Mouse (Mus musculus) left cerebral cortex, postnatal 4 days (tissue): ENCODE measurements around the gene Lhx4. TPM values are rescaled to one million over a fixed set of nuclear protein-coding genes. Genes with fewer than 3 reads are reported as not detected.
A peak's percentile ranks its signal among the peaks of the same experiment; 100 is the strongest.

Experiments
- DNase-seq: peaks from one replicate; pipeline ENCODE4 v3.0.0-alpha.2; 2022
- intact Hi-C: fragments of 180-260 bp; cut with DNase I; formaldehyde crosslinking; loops from one replicate; pipeline ENCODE4 v1.15.1; 2025
- total RNA-seq, 2 experiments: library from RNA; stranded (reverse); gene quantifications; 2 replicates each; pipeline ENCODE4 v1.2.3; 2021

Gene Lhx4
- total RNA-seq, 2 experiments from 2014 or later, result 0.14 TPM; not detected in 1

DNA sequence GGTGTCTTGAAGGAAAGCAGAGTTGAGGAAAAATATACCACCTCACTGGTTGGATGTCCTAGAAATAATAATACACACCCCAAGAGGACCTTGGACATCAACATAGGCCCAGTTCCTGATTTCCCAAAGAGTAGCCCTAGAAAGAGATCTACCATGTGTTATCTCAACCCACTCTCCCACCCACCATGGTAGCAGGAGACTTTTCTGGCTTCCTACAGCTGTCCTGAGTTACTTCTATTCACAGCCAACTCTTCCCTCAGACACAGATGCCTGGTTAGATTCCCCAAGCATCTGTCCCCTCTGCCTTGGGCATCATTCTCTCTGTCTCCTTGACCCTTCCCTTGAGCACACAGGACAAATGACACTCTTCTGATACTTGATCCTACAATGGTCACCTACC, 36.1 kb downstream of the Lhx4 start:
- intact Hi-C loops, result no loop called here
- no peak for DNase-seq

DNA sequence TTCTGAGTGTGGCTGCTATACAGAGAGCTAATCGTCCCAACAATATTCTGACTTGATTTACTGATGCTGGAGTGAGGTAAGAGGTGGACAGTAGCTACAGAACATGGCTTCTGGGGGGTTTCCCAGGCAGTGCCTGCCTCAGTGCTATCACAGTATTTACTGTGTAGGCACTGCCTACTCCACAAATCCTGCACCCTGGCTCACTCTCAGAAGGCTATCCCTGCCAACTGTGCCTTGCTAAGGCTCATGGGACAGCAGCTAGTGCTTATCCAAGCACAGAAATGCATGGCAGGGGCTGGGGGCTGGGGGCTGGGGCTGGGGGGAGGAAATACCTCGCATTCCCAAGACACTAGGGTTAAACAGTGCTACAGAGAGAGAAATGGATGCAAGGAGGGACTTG, 38.2 kb downstream of the Lhx4 start:
- intact Hi-C loops, result no loop called here
- DNase-seq, result no peak

DNA sequence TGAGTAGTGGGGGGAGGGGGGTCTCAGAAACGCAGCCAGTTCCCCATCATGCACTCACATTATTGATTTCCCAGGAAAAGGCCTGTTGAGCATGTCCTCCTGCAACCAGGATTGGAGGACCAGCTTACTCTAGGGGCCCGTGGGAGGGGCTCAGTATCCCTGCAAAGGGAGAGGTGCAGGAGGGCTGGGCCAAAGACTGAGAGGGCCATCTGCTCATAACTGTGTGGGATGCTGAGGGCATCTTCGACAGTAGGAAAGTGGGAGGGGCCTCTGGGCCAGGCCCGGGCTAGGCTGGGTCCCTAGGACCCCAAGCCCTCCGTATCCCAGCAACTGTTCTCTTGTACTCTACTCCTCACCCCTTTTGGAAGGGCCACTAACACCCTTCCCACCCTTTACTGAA, 47.3 kb downstream of the Lhx4 start:
- peak; percentile 29 for DNase-seq
- intact Hi-C loops, result no loop called here

DNA sequence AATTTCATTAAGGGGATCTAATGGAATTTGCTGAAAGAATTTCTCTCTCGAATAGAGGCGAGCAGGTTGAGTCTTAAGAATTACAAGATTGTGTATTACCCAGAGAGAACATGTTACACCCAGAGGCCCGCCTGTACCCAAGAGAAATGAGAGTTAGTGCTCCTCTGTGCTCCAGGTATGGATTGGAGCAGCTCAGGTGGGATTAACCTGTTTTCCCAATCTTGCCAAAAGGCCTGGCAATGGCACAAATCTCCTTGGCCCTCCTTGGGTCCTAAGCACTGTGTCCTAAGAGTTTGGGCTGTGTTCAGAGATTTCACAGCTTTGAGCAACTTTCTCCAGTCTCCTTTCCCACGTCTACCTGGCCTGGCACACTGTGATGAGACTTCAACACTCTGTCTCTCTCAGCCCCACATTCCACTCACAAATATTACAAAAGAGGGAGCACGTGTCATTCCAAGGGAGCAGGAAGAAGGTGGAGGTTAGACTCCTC, 48.2 kb downstream of the Lhx4 start:
- intact Hi-C loops, result no loop called here

DNA sequence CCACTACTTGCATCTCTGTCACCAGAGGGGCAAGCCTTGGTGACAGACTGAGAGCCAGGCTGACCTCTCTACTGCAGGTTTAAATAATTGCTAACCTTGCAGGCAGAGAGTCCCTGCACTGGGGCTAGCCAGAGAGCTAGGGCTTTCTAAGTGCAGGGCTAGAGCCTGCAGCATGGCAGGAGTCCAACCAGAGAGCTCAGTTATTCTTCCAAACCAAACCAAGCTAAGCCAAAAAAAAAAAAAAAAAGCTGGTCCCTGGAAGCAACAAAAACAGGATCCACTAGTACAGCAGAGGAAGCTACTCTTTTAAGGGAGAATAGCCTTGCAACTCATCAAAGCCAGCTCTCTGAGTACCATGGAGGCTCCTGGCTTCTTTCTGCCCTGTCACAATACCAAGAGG, 50.6 kb downstream of the Lhx4 start:
- intact Hi-C loops, result no loop called here

More for the DNA sequence above, 48.2 kb downstream of the Lhx4 start:
- no peak for DNase-seq

DNA sequence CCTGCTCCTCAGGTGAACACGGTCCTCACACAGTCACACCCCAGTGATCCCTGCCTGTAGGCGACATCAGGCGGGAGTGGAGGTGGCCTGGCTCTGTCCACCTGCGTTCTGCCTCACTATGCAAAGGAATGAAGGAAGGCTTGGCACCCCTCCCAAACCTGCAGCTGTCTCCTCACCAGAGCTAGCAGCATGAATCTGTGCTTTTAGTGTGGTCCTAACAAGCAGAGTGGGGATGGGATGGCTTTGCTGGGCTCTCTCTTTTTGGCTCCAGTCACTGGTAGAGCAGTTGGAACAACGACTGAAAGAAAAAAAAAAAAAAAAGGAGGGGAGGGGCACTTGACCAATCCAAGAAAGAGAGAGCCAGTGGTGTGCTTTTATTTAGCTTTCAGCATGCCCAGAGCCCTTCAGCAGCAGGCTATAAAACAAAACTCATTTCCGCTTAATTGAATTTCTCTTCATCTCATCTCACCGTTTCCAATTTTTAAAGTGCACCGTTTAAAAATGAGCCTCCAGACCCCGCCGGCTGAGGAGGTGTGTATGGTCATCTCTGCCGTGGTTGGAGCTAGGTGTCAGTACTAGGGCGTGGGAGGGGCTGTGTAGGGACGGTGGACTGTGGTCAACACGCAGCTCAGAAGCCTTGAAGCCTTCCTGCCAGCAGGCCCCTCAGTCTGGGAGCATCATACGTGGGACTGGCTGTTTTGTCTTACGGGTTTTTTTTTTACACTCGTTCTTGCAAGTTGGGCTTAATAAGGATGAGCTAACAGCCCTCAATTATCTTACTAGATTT, 52.9 kb downstream of the Lhx4 start:
- DNase-seq, result peak; percentile 66

More for the DNA sequence above, 50.6 kb downstream of the Lhx4 start:
- no peak for DNase-seq

DNA sequence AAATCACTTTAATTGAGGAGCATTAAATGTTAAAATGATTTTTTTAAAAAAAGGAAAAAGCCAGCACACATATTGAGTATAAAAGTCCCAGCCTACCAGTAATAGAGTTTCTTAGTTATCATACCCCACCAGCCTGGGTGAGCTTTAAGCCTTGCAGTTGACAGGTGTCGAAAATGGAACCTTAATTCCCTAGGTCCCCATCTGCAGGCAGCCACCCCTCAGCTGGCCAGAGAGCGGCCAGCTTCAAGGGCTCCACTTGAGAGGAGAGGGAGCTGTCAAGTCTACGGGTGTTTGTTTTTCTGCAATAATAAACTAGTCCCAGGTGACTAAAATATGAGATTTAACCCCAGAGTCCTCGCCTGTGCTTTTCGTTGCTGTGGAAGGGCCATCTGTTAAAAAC, 58.0 kb downstream of the Lhx4 start:
- DNase-seq, result no peak
- intact Hi-C loops, result no loop called here

More for the DNA sequence above, 52.9 kb downstream of the Lhx4 start:
- intact Hi-C loops, result no loop called here

DNA sequence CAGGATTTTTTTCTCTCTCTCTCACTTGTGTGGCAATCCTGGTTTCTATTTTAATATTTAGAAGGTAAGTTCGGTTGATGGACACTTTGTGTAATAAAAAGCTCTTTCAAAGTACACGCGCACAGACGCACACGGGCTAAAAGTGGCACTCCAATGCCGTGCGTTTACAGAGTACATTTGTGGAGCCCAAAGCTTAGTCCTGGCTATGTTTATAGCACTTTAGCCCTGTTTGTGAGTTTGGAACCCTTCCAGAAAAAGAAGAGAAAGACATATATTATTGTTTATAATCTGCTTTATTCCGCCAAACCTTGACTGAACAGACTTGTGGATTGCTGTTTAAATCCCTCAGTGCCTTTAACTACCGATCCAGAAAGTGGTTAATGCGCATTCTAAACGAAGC, 58.5 kb downstream of the Lhx4 start:
- intact Hi-C loops, result no loop called here

DNA sequence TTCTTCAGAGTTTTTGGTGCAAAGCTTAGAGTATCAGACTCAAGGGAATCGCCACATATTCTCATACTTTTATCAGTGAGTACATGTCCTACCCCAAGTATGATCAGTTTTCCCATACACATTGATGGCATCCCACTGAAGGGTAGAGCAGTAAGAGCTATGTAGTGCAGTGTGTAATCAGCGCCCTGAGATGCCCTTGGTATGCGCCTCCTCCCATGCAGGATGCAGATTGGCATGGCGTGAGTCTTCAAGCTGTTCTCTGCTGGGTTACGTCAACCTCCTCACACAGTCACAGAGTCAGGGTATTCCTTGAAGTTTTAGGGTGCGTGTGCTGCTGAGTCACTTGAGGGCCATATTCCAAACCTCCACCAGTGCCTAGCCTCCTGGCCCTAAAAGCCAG, 59.3 kb downstream of the Lhx4 start:
- no peak for DNase-seq
- intact Hi-C loops, result no loop called here

More for the DNA sequence above, 58.5 kb downstream of the Lhx4 start:
- no peak for DNase-seq

DNA sequence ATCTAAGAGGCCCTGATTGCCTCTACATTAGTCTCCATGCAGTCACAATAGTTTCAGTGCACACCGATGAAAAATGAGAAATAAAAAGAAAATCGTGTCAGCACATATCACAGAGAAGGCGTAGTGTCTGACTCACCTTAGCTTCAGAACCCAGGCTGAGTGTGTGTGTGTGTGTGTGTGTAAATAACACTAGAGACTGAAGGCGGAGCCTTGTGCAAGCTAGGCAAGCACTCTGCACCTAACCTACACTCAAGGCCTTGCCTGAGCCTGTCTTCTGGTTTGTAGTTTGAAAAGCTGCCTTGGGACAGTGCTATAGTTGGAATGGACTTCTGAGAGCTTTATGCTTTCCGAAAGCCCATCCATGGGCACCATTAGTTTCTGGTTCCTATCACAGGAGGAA, 61.9 kb downstream of the Lhx4 start:
- intact Hi-C loops, result no loop called here
- no peak for DNase-seq

DNA sequence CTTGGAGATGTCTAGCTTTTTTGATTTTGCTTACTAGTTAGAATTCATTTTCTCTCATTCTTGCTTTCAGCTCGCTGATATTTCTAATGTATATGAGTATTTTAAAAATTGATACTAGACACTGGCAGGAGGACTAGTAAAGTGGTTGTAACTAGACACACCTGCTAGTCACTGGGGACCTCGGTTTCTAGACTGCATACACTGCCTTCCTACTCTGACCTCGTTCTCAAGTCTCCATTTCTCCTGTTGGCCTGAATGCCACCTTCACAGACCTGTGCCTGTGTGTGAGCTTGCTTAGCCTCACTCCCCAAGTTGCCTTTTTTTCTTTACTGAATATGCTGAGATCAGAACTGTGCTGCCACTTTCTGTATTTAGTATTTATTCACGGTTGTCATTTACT, 62.3 kb downstream of the Lhx4 start:
- intact Hi-C loops, result no loop called here
- no peak for DNase-seq

DNA sequence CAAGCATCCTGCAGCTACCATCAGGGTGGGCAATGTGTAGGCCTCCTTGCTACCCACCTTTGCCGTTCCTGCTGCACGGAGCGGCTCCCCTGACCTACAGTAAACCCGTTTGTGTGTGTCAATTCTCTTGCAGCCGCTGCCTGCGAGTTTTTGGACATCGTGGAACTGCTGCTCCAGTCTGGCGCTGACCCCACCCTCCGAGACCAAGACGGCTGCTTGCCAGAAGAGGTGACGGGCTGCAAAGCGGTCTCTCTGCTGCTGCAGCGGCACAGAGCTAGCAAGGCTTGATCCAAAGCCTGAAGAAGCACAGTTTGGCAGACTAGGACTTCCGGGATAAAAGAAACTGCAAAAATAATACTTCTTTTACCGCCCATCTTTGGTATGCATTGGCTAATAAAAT, 64.7 kb downstream of the Lhx4 start:
- intact Hi-C loops, result no loop called here
- peak; percentile 44 for DNase-seq

DNA sequence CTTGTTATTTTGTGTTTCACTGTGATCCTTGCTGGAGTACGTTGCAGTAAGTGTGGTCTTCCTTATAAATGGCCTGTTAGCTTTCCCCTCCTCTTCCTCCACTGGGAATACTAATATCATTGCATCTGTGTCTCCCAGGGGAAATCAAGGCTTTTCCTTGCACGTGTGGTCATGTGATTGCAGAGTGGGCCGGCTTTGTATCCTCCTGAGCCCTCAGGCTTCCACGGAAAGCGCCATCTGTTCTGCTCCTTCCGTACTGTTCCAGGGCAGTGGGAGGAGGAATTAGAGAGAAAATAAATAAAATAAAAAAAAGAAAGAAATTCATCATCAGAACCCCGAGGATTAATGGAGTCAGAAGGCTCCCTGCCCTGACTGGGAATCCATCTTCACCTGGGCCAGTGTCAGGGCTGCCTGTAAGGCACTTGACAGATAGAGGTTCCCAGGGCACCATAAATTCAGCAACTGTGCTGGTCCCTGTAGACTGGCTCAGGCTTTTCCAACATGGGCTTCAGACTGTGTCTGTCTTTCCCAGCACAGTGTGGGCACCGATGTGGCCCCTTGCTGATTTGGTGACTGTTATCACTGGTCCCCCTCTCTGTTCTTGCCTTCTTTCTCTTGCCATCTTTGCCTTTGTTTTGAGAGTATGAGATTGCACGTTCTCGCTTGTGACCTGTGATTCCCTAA, 70.2 kb downstream of the Lhx4 start:
- peak; percentile 42 for DNase-seq
- intact Hi-C loops, result no loop called here

DNA sequence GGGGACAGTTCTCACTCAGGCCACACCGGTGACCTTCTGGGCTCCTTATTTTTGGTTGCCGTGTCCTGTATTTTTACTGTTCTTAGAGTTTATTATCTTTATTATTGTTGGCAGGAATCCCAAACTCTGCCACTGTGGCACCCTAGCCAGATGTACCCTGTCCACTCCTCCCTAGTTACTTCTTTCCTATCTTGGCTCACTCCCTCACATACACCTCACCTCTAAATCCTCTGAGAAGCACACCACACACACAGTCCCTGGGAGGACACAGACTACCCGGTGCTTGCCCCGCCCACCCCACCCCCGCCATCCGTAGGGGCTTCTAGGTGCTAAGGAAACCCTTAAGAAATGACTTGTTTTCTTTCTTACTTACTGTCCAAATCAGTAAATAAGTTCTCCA, 75.9 kb downstream of the Lhx4 start:
- DNase-seq, result no peak
- intact Hi-C loops, result no loop called here

DNA sequence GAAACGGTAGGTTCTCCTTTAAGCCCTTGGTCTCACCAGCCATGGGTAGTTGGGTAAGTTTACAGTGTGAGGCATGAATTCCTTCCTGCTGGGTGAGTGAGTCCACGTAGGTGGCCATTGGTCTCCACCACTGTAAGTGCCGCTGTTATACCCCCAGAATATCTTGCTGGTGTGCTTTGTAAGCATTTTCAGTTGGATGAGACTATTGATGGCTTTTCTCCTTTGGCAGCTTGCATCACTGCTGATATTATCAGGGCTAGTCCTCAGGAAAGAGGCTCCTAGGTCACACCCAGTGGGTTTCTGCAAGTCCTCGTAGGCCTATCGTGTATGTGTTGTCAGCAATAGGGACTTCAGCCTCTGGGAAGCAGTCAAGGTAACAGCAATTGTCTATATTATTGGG, 87.5 kb downstream of the Lhx4 start:
- DNase-seq, result no peak
- intact Hi-C loops, result no loop called here

DNA sequence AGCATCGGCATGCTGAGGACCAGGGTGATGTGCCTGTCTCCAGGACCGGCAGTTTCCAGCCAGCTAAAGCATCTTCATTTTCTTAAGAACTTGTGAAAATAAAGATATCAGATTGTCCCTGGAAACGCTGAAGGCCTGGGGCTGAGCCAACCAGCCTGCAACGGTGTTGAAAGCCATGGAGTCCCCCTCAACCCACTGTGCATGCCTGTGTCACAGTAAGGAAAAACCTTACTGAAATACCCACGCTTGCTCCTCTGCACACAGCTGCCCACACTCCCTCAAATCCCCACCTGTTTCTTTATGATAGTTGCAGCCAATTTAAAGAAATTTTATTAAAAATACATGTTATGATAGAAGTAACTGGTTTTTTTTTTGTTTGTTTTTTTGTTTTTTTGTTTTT, 95.2 kb downstream of the Lhx4 start:
- no peak for DNase-seq
- intact Hi-C loops, result no loop called here

DNA sequence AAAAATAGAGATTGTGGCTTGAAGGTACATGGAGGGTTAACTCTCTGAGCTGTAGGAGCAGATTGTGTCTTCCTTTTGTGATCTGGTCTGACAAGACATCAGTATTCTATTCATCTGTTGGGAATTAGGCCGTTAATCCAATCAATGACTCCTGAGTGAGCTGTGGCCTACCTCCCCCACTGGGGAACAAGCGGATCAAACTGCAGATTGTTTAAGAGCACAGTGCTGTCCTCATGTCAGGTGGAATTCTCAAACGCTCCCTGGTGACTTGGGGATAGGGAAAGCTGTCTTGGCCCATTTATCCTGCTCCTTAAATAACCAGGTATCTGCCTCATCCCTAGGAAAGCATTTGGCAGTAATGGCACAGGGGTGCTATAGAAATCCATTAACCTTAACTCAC, 96.5 kb downstream of the Lhx4 start:
- intact Hi-C loops, result no loop called here
- DNase-seq, result no peak

DNA sequence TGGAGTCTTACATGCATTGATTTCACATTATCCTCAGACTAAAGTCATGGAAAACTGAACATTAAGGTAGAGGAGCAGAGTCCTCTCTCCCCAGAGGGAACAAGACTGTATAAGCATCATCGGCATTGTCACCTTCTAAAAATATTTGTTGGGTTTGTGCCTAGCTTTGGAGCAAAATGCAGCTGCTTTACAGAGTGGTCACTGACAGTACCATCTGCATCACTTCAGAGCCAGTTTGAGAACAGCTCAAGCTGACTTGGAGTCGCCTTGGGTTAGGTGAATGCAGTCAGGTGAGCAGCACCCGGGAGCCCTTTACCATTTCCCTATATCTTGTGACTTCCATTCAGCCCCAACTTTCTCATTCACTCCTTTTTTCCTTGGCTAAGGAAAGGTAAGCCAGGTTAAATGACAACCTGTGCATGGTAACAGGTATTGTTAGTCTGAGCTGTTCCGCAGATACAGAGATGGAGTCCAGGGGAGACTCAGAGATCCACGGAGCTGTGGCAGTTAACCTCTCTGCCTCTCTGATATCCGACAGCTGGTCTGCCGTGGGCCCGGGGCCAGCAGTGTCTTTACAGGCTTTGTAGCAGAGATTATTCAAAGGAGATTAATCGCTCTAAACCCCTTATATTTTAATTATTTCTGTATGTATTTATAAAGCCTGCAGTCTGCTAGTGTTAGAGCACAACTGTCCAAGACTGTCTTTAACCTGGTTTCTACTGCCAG, 101.2 kb downstream of the Lhx4 start:
- intact Hi-C loops, result no loop called here
- DNase-seq, result peak; percentile 55
